Mouse (Mus musculus): ENCODE measurements around the gene Blvrb.

GRCm38 (mm10) chr7:27486102-27486769 lies 38.5 kb downstream of the Blvrb start:
- TF ChIP-seq CTCF (IDR thresholded peaks at IDR 0.05; ENCODE audit: borderline replicate concordance, insufficient read depth, low read depth, low read length) = no peak
- no peak for TF ChIP-seq POLR2A (IDR thresholded peaks at IDR 0.05; ENCODE audit: borderline replicate concordance, insufficient read depth, low read length)

Measured in cerebellum, adult 2 months (tissue).